Mouse (Mus musculus): Measurements from ENCODE around the gene Ctnnbl1. TPM values are rescaled to one million over a fixed set of nuclear protein-coding genes. Genes with fewer than 3 reads are reported as not detected.

Gene Ctnnbl1
- polyA plus RNA-seq, 1 experiment from 2014 or later = 106 TPM

DNA sequence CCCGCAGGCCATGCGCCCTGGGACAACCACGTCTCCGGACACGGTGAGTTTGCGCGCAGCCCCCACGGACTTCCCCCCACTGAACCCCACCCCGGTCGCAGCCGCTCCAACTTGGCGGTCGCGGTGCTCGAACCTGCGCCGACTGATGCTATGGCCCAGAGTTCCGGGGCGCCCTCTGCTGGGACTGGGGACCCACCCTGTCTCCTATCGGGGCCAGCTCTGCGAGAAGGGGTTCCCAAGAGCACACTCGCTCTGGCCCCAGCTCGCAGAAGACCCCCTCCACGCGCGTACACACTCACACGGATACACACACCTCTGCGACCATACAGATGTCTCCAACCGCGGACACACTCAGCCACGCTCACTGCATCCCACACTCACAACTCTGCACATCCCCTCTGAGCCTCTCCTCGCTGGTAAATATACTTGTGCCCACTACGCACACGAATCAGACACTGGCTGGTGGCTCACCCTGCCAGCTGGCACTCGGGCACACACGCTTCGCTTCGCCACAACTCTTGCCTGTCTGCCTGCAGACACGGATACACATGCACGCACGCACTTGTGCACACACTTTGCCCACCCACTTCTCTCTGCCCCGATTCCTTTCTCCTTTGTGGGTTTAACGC lies 177.8 kb downstream of the Ctnnbl1 start:
- peak overlapping the region; percentile 51 for H3K4me2 ChIP-seq (ENCODE audit: low read depth)
- peak overlapping the region; percentile 49 for H3K4me3 ChIP-seq (ENCODE audit: low read depth, low read length)
- H3K27ac ChIP-seq (ENCODE audit: low read depth, low read length) = peak overlapping the region; percentile 42; the same call in 1 of the 2 replicates
- H3K27me3 ChIP-seq (ENCODE audit: control insufficient read depth, insufficient read depth, low read length) = peaks cover 36% of the 10 kb centered on the region
- H3K9me3 ChIP-seq (ENCODE audit: control insufficient read depth, low read length) = no peaks in the 10 kb centered on the region
- H3K36me3 ChIP-seq (ENCODE audit: control insufficient read depth, insufficient read depth, low read length) = no peaks in the 10 kb centered on the region
- ATAC-seq (ENCODE audit: insufficient read depth, low FRiP score, low TSS enrichment) (no peak), DNase-seq (ENCODE audit: low spot score) (no peak)
- H3K4me1 ChIP-seq (ENCODE audit: control insufficient read depth, insufficient read depth, low read length) = peaks cover 3% of the 10 kb centered on the region
- WGBS = 43% methylated on average over 42 of the region's 43 CpGs
- H3K9ac ChIP-seq (ENCODE audit: low read length) = peak overlapping the region; percentile 58

DNA sequence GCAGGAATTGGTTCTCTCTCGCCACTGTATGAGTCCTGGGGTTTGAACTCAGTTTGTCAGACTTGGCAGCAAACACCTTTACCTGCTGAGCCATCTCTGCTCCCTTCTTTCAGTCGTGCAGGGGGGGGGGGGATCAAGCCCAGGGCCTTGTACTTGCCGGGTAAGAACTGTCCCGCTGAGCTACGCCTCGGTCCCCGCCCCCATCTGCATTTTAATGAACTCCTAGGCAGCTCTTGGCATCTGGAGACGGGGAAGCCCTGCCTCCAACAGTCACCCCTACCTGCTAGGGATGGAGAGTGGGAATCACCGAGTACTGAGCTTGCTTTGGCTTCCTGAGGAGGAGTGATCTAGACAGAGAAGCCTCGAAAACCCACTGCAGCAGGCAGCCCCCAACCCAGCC lies 181.3 kb downstream of the Ctnnbl1 start:
- no peak for ATAC-seq (ENCODE audit: insufficient read depth, low FRiP score, low TSS enrichment)
- Histone ChIP-seq H3K9ac (ENCODE audit: low read length) (no peak overlapping the region), H3K4me2 (ENCODE audit: low read depth) (no peak overlapping the region), H3K9me3 (ENCODE audit: control insufficient read depth, low read length) (no peaks in the 10 kb centered on the region), H3K36me3 (ENCODE audit: control insufficient read depth, insufficient read depth, low read length) (no peaks in the 10 kb centered on the region), H3K27me3 (ENCODE audit: control insufficient read depth, insufficient read depth, low read length) (peaks cover 33% of the 10 kb centered on the region), H3K4me3 (ENCODE audit: low read depth, low read length) (no peak overlapping the region), H3K4me1 (ENCODE audit: control insufficient read depth, insufficient read depth, low read length) (peaks cover 9% of the 10 kb centered on the region), H3K27ac (ENCODE audit: low read depth, low read length) (no peak overlapping the region)
- WGBS = 4% methylated on average over 10 of the region's 10 CpGs
- DNase-seq (ENCODE audit: low spot score) = no peak

DNA sequence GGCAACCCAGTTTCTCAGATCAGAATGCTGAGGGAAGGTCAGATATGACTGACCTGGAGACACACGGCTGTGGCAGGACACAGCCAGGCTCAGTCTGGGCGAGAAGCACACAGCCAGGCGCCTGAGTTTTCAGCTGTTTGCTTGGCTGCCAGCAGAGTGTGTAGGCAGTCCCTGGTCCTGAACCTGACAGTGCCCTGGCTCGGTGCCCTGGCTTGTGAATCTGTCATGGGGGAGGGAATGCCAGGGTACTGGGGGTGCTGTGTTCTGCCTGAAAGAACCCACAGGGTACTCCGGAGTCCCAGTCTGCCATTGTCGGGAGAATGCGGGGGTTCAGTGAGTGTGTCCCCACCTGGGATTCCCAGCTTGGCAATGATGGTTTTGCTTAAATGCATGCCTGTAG lies 184.3 kb downstream of the Ctnnbl1 start:
- no peak for ATAC-seq (ENCODE audit: insufficient read depth, low FRiP score, low TSS enrichment)
- H3K27ac ChIP-seq (ENCODE audit: low read depth, low read length) = no peak overlapping the region
- H3K36me3 ChIP-seq (ENCODE audit: control insufficient read depth, insufficient read depth, low read length) = no peaks in the 10 kb centered on the region
- H3K4me3 ChIP-seq (ENCODE audit: low read depth, low read length) = no peak overlapping the region
- WGBS = 77% methylated on average over 7 of the region's 7 CpGs
- H3K4me1 ChIP-seq (ENCODE audit: control insufficient read depth, insufficient read depth, low read length) = peaks cover 7% of the 10 kb centered on the region; the same call in 1 of the 2 replicates
- no peak overlapping the region for H3K4me2 ChIP-seq (ENCODE audit: low read depth)
- H3K27me3 ChIP-seq (ENCODE audit: control insufficient read depth, insufficient read depth, low read length) = peaks cover 4% of the 10 kb centered on the region; the same call in 1 of the 2 replicates
- no peaks in the 10 kb centered on the region for H3K9me3 ChIP-seq (ENCODE audit: control insufficient read depth, low read length)
- DNase-seq (ENCODE audit: low spot score) = no peak
- no peak overlapping the region for H3K9ac ChIP-seq (ENCODE audit: low read length)

DNA sequence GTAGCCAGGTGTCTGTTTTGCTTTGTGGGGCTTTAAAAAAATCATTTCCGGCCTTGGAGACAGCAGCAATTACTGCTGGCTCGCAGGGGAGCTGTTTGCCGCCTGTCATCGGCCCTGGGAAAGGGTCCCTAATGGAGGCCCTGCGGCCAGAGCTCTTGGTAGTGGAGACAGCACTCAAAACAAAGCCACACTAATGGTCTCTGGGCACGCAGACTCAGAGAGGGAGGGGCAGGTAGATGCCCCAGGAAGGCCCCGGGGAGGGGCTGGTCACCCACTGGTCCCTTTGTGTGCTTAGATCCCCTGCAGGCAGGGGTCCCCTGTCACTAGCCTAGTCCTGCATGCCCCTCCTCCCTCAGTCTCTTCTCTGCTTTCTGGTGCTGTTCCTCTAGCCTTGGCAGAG lies 186.2 kb downstream of the Ctnnbl1 start:
- no peak overlapping the region for H3K4me3 ChIP-seq (ENCODE audit: low read depth, low read length)
- H3K27ac ChIP-seq (ENCODE audit: low read depth, low read length) = peak overlapping the region; percentile 68
- ATAC-seq (ENCODE audit: insufficient read depth, low FRiP score, low TSS enrichment) = no peak
- peaks cover 14% of the 10 kb centered on the region for H3K4me1 ChIP-seq (ENCODE audit: control insufficient read depth, insufficient read depth, low read length)
- H3K9ac ChIP-seq (ENCODE audit: low read length) = no peak overlapping the region; the same call in 1 of the 2 replicates
- WGBS = 1% methylated on average over 7 of the region's 7 CpGs
- H3K9me3 ChIP-seq (ENCODE audit: control insufficient read depth, low read length) = no peaks in the 10 kb centered on the region
- no peaks in the 10 kb centered on the region for H3K27me3 ChIP-seq (ENCODE audit: control insufficient read depth, insufficient read depth, low read length)
- peak; percentile 40 for DNase-seq (ENCODE audit: low spot score)
- H3K36me3 ChIP-seq (ENCODE audit: control insufficient read depth, insufficient read depth, low read length) = no peaks in the 10 kb centered on the region
- no peak overlapping the region for H3K4me2 ChIP-seq (ENCODE audit: low read depth)

DNA sequence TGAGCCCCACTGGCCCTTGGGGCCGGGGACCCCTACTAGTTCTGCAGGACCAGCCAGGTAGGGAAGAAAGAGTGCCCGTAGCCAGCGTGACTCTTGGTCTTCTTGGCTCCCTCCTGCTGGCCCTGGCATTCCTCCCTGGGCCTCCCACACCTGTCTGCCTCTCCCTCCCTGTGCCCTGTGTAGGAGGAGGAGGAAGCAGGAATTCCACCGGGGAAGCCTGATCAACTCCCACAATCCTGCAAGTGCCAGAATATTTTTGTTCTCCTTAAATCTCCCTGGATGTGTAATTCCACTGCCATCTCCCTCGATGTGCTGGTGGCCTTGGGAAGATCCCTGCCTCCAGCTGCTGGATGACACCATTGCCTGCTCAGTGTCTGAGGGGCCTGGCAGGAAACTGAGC lies 187.3 kb downstream of the Ctnnbl1 start:
- H3K27ac ChIP-seq (ENCODE audit: low read depth, low read length) = no peak overlapping the region
- no peak for ATAC-seq (ENCODE audit: insufficient read depth, low FRiP score, low TSS enrichment)
- WGBS = 71% methylated on average over 5 of the region's 5 CpGs
- no peak overlapping the region for H3K4me3 ChIP-seq (ENCODE audit: low read depth, low read length)
- H3K36me3 ChIP-seq (ENCODE audit: control insufficient read depth, insufficient read depth, low read length) = no peaks in the 10 kb centered on the region
- peaks cover 14% of the 10 kb centered on the region for H3K4me1 ChIP-seq (ENCODE audit: control insufficient read depth, insufficient read depth, low read length)
- no peaks in the 10 kb centered on the region for H3K9me3 ChIP-seq (ENCODE audit: control insufficient read depth, low read length)
- no peaks in the 10 kb centered on the region for H3K27me3 ChIP-seq (ENCODE audit: control insufficient read depth, insufficient read depth, low read length)
- DNase-seq (ENCODE audit: low spot score) = no peak
- no peak overlapping the region for H3K4me2 ChIP-seq (ENCODE audit: low read depth)
- H3K9ac ChIP-seq (ENCODE audit: low read length) = no peak overlapping the region

DNA sequence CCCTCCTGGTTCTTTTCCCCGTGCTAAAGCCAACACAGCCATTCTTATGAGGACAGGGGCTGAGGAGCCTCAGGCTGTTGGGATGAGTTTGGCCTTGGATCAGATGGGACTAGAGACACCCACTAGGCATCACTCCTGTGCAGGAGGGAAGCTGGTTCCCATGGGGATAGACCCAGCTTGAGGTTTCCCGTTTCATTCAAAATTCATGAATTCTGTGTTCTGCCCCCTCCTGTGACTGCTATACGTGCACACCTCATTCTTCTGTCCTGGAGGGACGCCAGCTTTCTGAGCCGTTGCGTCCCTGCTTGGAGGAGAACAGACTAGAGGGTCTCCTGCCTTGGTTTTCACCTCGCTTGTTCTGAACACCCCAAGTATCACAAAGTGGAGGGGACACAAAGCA lies 189.3 kb downstream of the Ctnnbl1 start:
- Histone ChIP-seq H3K27ac (ENCODE audit: low read depth, low read length) (no peak overlapping the region), H3K27me3 (ENCODE audit: control insufficient read depth, insufficient read depth, low read length) (no peaks in the 10 kb centered on the region), H3K4me2 (ENCODE audit: low read depth) (no peak overlapping the region), H3K4me3 (ENCODE audit: low read depth, low read length) (no peak overlapping the region), H3K36me3 (ENCODE audit: control insufficient read depth, insufficient read depth, low read length) (no peaks in the 10 kb centered on the region), H3K9me3 (ENCODE audit: control insufficient read depth, low read length) (no peaks in the 10 kb centered on the region), H3K9ac (ENCODE audit: low read length) (no peak overlapping the region), H3K4me1 (ENCODE audit: control insufficient read depth, insufficient read depth, low read length) (peaks cover 16% of the 10 kb centered on the region)
- no peak for DNase-seq (ENCODE audit: low spot score)
- no peak for ATAC-seq (ENCODE audit: insufficient read depth, low FRiP score, low TSS enrichment)
- WGBS = 71% methylated on average over 7 of the region's 7 CpGs

DNA sequence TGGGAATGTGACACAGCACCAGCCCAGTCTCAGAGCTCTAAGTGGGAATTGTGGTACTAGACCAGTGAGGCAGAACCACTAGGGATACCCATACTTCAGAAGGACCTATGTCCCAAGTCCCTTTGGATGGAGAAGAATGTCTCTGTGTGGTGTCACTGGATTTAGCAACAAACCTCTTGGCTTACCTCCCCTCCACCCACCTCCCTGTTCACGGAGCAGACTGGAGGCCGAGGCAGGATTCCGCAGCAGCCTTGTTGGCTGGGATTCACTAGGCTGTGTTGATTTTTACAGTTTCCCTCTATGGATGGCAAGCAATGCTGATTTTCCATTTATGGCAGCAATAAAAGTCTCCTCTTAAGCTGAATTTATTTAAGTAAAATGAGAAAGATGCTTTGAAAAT lies 189.7 kb downstream of the Ctnnbl1 start:
- H3K27me3 ChIP-seq (ENCODE audit: control insufficient read depth, insufficient read depth, low read length) = no peaks in the 10 kb centered on the region
- peaks cover 16% of the 10 kb centered on the region for H3K4me1 ChIP-seq (ENCODE audit: control insufficient read depth, insufficient read depth, low read length)
- no peak overlapping the region for H3K4me2 ChIP-seq (ENCODE audit: low read depth)
- H3K9me3 ChIP-seq (ENCODE audit: control insufficient read depth, low read length) = no peaks in the 10 kb centered on the region
- WGBS = 79% methylated on average over 3 of the region's 3 CpGs
- H3K36me3 ChIP-seq (ENCODE audit: control insufficient read depth, insufficient read depth, low read length) = no peaks in the 10 kb centered on the region
- H3K4me3 ChIP-seq (ENCODE audit: low read depth, low read length) = no peak overlapping the region
- no peak overlapping the region for H3K27ac ChIP-seq (ENCODE audit: low read depth, low read length)
- no peak for DNase-seq (ENCODE audit: low spot score)
- H3K9ac ChIP-seq (ENCODE audit: low read length) = no peak overlapping the region
- no peak for ATAC-seq (ENCODE audit: insufficient read depth, low FRiP score, low TSS enrichment)

DNA sequence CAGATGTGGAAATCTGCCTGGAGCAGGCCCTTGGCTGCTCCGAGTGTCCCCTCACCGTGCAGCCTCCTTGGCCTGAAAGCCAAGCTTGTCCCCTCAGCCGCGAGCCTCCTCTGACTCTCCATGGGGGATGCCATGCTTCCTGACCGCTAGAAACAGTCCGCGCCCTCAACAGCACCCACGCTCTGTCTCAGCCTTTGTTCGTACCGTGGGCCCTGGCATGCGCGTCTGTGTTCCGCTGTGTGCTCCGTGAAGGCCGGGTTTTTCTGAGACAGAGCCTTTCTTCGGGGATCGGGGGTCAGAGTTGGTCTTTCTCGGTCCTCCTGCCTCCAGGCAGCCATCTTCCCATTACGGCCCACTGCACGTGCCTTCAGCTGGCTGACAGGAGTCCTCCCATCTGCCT lies 190.2 kb downstream of the Ctnnbl1 start:
- no peak overlapping the region for H3K4me2 ChIP-seq (ENCODE audit: low read depth)
- H3K9me3 ChIP-seq (ENCODE audit: control insufficient read depth, low read length) = no peaks in the 10 kb centered on the region
- no peak overlapping the region for H3K27ac ChIP-seq (ENCODE audit: low read depth, low read length)
- no peak overlapping the region for H3K4me3 ChIP-seq (ENCODE audit: low read depth, low read length)
- H3K27me3 ChIP-seq (ENCODE audit: control insufficient read depth, insufficient read depth, low read length) = no peaks in the 10 kb centered on the region
- H3K4me1 ChIP-seq (ENCODE audit: control insufficient read depth, insufficient read depth, low read length) = peaks cover 16% of the 10 kb centered on the region
- DNase-seq (ENCODE audit: low spot score) (peak; percentile 31), ATAC-seq (ENCODE audit: insufficient read depth, low FRiP score, low TSS enrichment) (no peak)
- no peak overlapping the region for H3K9ac ChIP-seq (ENCODE audit: low read length)
- H3K36me3 ChIP-seq (ENCODE audit: control insufficient read depth, insufficient read depth, low read length) = no peaks in the 10 kb centered on the region
- 54% methylated on average over 20 of the region's 20 CpGs for WGBS

DNA sequence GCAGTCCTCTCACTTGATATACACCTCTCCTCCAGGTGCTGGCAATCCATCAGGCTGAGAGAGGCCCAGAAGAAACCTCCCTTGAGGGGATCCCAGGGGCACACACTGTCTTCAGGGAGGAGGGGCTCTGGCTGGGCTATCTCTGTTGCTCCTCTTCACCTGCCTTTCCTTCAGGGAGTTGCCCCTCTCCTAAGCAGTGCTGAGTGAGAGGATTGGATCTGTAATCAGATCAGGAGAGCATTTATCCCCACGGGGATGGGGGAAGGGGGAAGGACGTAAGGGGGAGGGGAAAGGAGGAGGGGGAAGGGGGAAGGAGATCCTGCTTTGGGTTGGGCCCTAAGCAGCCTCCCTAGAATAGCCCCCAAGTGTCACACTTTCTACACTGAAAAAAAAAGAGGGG lies 190.6 kb downstream of the Ctnnbl1 start:
- no peak for ATAC-seq (ENCODE audit: insufficient read depth, low FRiP score, low TSS enrichment)
- no peak overlapping the region for H3K27ac ChIP-seq (ENCODE audit: low read depth, low read length)
- no peak overlapping the region for H3K9ac ChIP-seq (ENCODE audit: low read length)
- no peak for DNase-seq (ENCODE audit: low spot score)
- no peaks in the 10 kb centered on the region for H3K27me3 ChIP-seq (ENCODE audit: control insufficient read depth, insufficient read depth, low read length)
- H3K4me1 ChIP-seq (ENCODE audit: control insufficient read depth, insufficient read depth, low read length) = peaks cover 16% of the 10 kb centered on the region
- H3K36me3 ChIP-seq (ENCODE audit: control insufficient read depth, insufficient read depth, low read length) = no peaks in the 10 kb centered on the region
- H3K4me3 ChIP-seq (ENCODE audit: low read depth, low read length) = no peak overlapping the region
- no peaks in the 10 kb centered on the region for H3K9me3 ChIP-seq (ENCODE audit: control insufficient read depth, low read length)
- no peak overlapping the region for H3K4me2 ChIP-seq (ENCODE audit: low read depth)
- 20% methylated on average over 2 of the region's 2 CpGs for WGBS
